19 mouse cellular contexts compared by ENCODE assay signal in genomic region chr4:105936755-105937514, GRCm38 (mm10).
A peak's percentile ranks its signal among the peaks of the same experiment; 100 is the strongest.
DNase-seq lines count a peak whose midpoint lies in the region; ATAC-seq and TF ChIP-seq lines count a peak whose summit lies in the region.
"Had no signal": no experiment of that assay in that cellular context is flagged by ENCODE, and none has a peak within 500 bp of the region (broad histone marks: within the 10 kb centered on the region; RNA-seq: fewer than 3 reads in every experiment).

No protein-coding gene starts in this region.

- H3K4me1 ChIP-seq in embryonic fibroblast, embryonic 13.5 days (ENCODE audit: control insufficient read depth, insufficient read depth, low read length), result peaks cover 10% of the 10 kb centered on the region
- no peaks in the 10 kb centered on the region for H3K4me1 ChIP-seq in liver, embryonic 12.5 days
- H3K4me1 ChIP-seq: forebrain, embryonic 10.5 days; hindbrain, embryonic 15.5 days; midbrain, embryonic 13.5 days had no signal

- no peaks in the 10 kb centered on the region for H3K36me3 ChIP-seq in liver, embryonic 12.5 days
- H3K36me3 ChIP-seq: forebrain, embryonic 10.5 days; hindbrain, embryonic 15.5 days; midbrain, embryonic 13.5 days had no signal

- H3K9ac ChIP-seq in liver, embryonic 12.5 days, result no peak overlapping the region
- H3K9ac ChIP-seq: hindbrain, embryonic 15.5 days; midbrain, embryonic 13.5 days had no signal

- 45% methylated on average over 7 of the region's 7 CpGs for WGBS in liver, embryonic 12.5 days (ENCODE audit: insufficient replicate concordance)

- no peaks in the 10 kb centered on the region for H3K9me3 ChIP-seq in liver, embryonic 12.5 days (replicated peaks)
- H3K9me3 ChIP-seq: forebrain, embryonic 10.5 days; hindbrain, embryonic 15.5 days; midbrain, embryonic 13.5 days had no signal

- no peak for DNase-seq in frontal cortex, postnatal 14 days (ENCODE audit: low spot score in 2 of 2)
- DNase-seq in left cerebral cortex, adult 9 months (ENCODE audit: low spot score in 2 of 2), result peak; percentile 16 to 23
- no peak for DNase-seq in left cerebral cortex, postnatal 14 days (ENCODE audit: low spot score in 2 of 2)
- peak; percentile 33 for DNase-seq in telencephalon, adult 2 months (ENCODE audit: low read depth, low spot score)
- DNase-seq in kidney, postnatal 4 days, result no peak
- DNase-seq: cerebellum, postnatal 10 days; gastrocnemius, postnatal 25 days; heart, postnatal 14 days; kidney, postnatal 10 days; lung, adult 2 months; lung, postnatal 4 days had no signal

- TF ChIP-seq POLR2A in embryonic fibroblast, embryonic 13.5 days (IDR thresholded peaks at IDR 0.05; ENCODE audit: low read depth, low read length), result no peak

- peak; percentile 50; the same call in 1 of the 2 replicates for ATAC-seq in frontal cortex, adult (ENCODE audit: low TSS enrichment)
- no peak for ATAC-seq in liver, embryonic 12.5 days
- ATAC-seq: intestine, postnatal 0 days; midbrain, embryonic 13.5 days had no signal

- intact Hi-C loops in left cerebral cortex, postnatal 14 days (cut with DNase I), result no loop called here

- H3K27me3 ChIP-seq in liver, embryonic 12.5 days (replicated peaks), result no peaks in the 10 kb centered on the region
- H3K27me3 ChIP-seq: hindbrain, embryonic 15.5 days; midbrain, embryonic 13.5 days had no signal

- H3K4me2 ChIP-seq in liver, embryonic 12.5 days, result no peak overlapping the region
- H3K4me2 ChIP-seq: heart, embryonic 11.5 days; hindbrain, embryonic 15.5 days; midbrain, embryonic 13.5 days had no signal

- H3K27ac ChIP-seq in embryonic fibroblast, embryonic 13.5 days (ENCODE audit: insufficient read depth, low read length), result peak overlapping the region; percentile 69
- no peak overlapping the region for H3K27ac ChIP-seq in liver, embryonic 12.5 days
- H3K27ac ChIP-seq: forebrain, embryonic 10.5 days; hindbrain, embryonic 15.5 days; midbrain, embryonic 13.5 days had no signal

- H3K4me3 ChIP-seq in embryonic fibroblast, embryonic 13.5 days (ENCODE audit: insufficient read depth, low read length), result no peak overlapping the region
- H3K4me3 ChIP-seq in liver, embryonic 12.5 days, result no peak overlapping the region
- H3K4me3 ChIP-seq: forebrain, embryonic 10.5 days; hindbrain, embryonic 15.5 days; midbrain, embryonic 13.5 days had no signal

- no peak for TF ChIP-seq CTCF in embryonic fibroblast, embryonic 13.5 days (IDR thresholded peaks at IDR 0.05; ENCODE audit: borderline replicate concordance, insufficient read depth, low read length)

Comparison
In these comparisons a context has a peak if more than half of its experiments do, and no peak if none do; other contexts are left out.
1. DNase-seq: peak in left cerebral cortex, adult 9 months (2 of 2) and telencephalon, adult 2 months (single experiment); none in frontal cortex, postnatal 14 days (0 of 2), left cerebral cortex, postnatal 14 days (0 of 2) and kidney, postnatal 4 days (0 of 2).